Mouse (Mus musculus) stomach, embryonic 15.5 days (tissue): Measurements from ENCODE around the gene Gpx6. TPM values are rescaled to one million over a fixed set of nuclear protein-coding genes. Genes with fewer than 3 reads are reported as not detected.
A peak's percentile ranks its signal among the peaks of the same experiment; 100 is the strongest.

Experiments
- ATAC-seq: fragments of 200-750 bp; cut with Nextera tagmentation; 2 replicates; pipeline ENCODE4 v1.8.0; 2017; ENCODE audit warnings: low read depth, moderate number of reproducible peaks, moderate TSS enrichment; ENCODE audit not compliant: insufficient read depth, low FRiP score
- H3K27ac ChIP-seq: fragments of 300-500 bp; sonication (generic); 2 replicates; pipeline ENCODE4 v1.5.1; 2015; ENCODE audit warnings: mild to moderate bottlenecking, inconsistent platforms
- H3K27me3 ChIP-seq: fragments of 300-500 bp; sonication (generic); replicated peaks from 2 replicates; pipeline ENCODE4 v1.6.1; 2015; ENCODE audit warnings: inconsistent platforms
- H3K36me3 ChIP-seq: fragments of 300-500 bp; sonication (generic); 2 replicates; pipeline ENCODE4 v1.6.1; 2015; ENCODE audit warnings: inconsistent platforms
- H3K4me1 ChIP-seq: fragments of 300-500 bp; sonication (generic); 2 replicates; pipeline ENCODE4 v1.6.1; 2015; ENCODE audit warnings: inconsistent platforms
- H3K4me2 ChIP-seq: fragments of 300-500 bp; sonication (generic); 2 replicates; pipeline ENCODE4 v1.6.1; 2015; ENCODE audit warnings: mild to moderate bottlenecking, inconsistent platforms
- H3K4me3 ChIP-seq: fragments of 300-500 bp; sonication (generic); replicated peaks from 2 replicates; pipeline ENCODE4 v1.5.1; 2015; ENCODE audit warnings: inconsistent platforms
- H3K9ac ChIP-seq: fragments of 300-500 bp; sonication (generic); 2 replicates; pipeline ENCODE4 v1.6.1; 2015; ENCODE audit warnings: inconsistent platforms
- H3K9me3 ChIP-seq: fragments of 300-500 bp; sonication (generic); 2 replicates; pipeline ENCODE4 v1.6.1; 2016; ENCODE audit warnings: inconsistent platforms
- WGBS: fragments of 180-500 bp; shearing (Covaris S2); methylation state at CpG from one replicate; pipeline ENCODE4 v1.1.7; 2015; 5-methylcytosine and 5-hydroxymethylcytosine counted together
- polyA plus RNA-seq: library from polyadenylated mRNA; unstranded; fragments of >200 nt; fragmentation: Nextera tagmentation; extraction: Ambion mirVana; gene quantifications from 2 replicates; pipeline ENCODE4 v1.2.1, GENCODE M21; 2015

Gene Gpx6
- polyA plus RNA-seq, 1 experiment from 2014 or later, result not detected

DNA sequence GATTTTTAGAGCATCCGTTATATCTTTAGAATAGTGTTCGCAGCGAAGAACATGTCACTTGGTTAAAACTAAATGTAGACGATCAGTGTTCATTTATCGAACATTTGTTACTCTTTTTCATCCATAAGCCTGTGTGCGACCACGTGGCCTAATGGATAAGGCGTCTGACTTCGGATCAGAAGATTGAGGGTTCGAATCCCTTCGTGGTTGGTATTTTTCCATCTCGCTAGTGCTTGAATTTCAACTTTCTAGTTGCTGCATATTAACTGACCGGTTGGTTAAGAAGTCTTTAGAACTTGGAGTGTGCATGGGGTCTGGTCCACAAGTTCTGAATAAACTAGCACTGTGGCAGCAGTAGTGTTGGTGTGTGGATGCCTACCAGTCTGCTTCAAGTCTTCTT is 32.4 kb upstream of the Gpx6 start:
- H3K27ac ChIP-seq, result no peak overlapping the region
- no peak overlapping the region for H3K9ac ChIP-seq
- H3K4me2 ChIP-seq, result peak overlapping the region; percentile 52
- 0 out of 2 replicates have a peak, but pooled peaks cover 3% of the 10 kb centered on the region for H3K4me1 ChIP-seq
- no peaks in the 10 kb centered on the region for H3K27me3 ChIP-seq
- WGBS, result 2% methylated on average over 13 of the region's 13 CpGs
- ATAC-seq, result peak; percentile 64; the same call in 1 of the 2 replicates
- peak overlapping the region; percentile 49 for H3K4me3 ChIP-seq
- H3K9me3 ChIP-seq, result no peaks in the 10 kb centered on the region
- no peaks in the 10 kb centered on the region for H3K36me3 ChIP-seq

DNA sequence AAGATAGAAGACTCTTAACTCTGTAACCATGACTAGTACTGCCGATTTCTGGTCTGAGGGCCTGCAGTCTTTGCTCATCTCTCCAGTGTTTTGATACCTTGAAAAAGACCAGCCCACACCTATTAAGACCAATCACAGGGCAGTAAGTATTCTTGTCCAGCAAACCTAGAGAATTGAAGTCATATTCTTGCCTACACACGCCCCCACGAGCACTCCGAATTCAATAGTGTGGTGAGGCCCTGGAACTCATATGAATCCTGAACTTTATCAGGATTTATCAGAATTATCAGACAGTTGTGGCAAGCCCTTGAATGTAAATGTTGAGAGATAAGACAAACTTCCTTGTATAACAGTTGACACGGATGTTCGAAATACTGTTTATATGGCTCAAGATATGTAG is 19.3 kb upstream of the Gpx6 start, which contains the start of gene Gpx5:
Gene Gpx5 (minus strand): TSS at position 101 of the 400 bp plus-strand sequence.
- H3K9ac ChIP-seq, result no peak within 1 kb of the TSS
- no peaks in the 10 kb centered on the region for H3K9me3 ChIP-seq
- no peak within 1 kb of the TSS for H3K4me2 ChIP-seq
- no peak within 1 kb of the TSS for H3K4me3 ChIP-seq
- 88% methylated on average over 6 of the region's 6 CpGs for WGBS
- H3K4me1 ChIP-seq, result no peaks in the 10 kb centered on the region
- H3K27ac ChIP-seq, result no peak within 1 kb of the TSS
- no peak for ATAC-seq
- no peaks in the 10 kb centered on the region for H3K36me3 ChIP-seq
- no peaks in the 10 kb centered on the region for H3K27me3 ChIP-seq

DNA sequence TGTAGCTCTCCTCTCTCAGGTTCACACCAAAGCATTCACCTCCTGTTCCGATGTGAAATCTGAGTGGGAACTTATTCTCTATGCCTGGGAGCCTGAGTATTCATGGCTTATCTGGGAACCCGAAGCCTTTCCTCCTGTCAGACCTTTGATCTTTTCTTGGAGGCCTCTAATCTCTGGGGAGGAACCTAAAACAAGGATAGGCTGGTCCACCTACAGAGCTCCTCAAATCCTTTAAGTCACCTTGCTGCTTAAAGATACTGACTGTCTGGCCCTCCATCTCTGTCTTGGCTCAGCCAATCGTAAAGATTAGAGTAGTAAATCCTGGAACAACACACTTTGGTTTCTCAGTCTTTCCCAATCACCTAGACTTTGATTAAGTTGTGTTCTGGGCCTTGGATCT is 13.4 kb upstream of the Gpx6 start:
- Histone ChIP-seq H3K9ac (no peak overlapping the region), H3K27ac (no peak overlapping the region), H3K36me3 (no peaks in the 10 kb centered on the region), H3K4me3 (no peak overlapping the region), H3K4me2 (no peak overlapping the region), H3K9me3 (no peaks in the 10 kb centered on the region), H3K27me3 (no peaks in the 10 kb centered on the region), H3K4me1 (no peaks in the 10 kb centered on the region)
- 41% methylated on average over 3 of the region's 3 CpGs for WGBS
- no peak for ATAC-seq

- 50% methylated on average over 3 of the region's 3 CpGs for WGBS
- no peak overlapping the region for H3K27ac ChIP-seq
- H3K36me3 ChIP-seq, result no peaks in the 10 kb centered on the region
- H3K4me2 ChIP-seq, result no peak overlapping the region
- no peaks in the 10 kb centered on the region for H3K27me3 ChIP-seq
- no peak for ATAC-seq
- no peak overlapping the region for H3K4me3 ChIP-seq
- no peak overlapping the region for H3K9ac ChIP-seq
- no peaks in the 10 kb centered on the region for H3K4me1 ChIP-seq
- no peaks in the 10 kb centered on the region for H3K9me3 ChIP-seq
Observed at GRCm38 (mm10) chr13:21304483-21305066, 7.3 kb upstream of the Gpx6 start.

GRCm38 (mm10) chr13:21309788-21310187 is 2.1 kb upstream of the Gpx6 start:
- WGBS, result 51% methylated on average over 2 of the region's 2 CpGs

GRCm38 (mm10) chr13:21312854-21313253 is 929 bp downstream of the Gpx6 start:
- H3K4me2 ChIP-seq, result no peak overlapping the region
- no peak for ATAC-seq
- H3K27me3 ChIP-seq, result no peaks in the 10 kb centered on the region
- WGBS, result 47% methylated on average over 3 of the region's 5 CpGs
- no peak overlapping the region for H3K4me3 ChIP-seq
- H3K9me3 ChIP-seq, result no peaks in the 10 kb centered on the region
- no peaks in the 10 kb centered on the region for H3K4me1 ChIP-seq
- H3K9ac ChIP-seq, result no peak overlapping the region
- no peak overlapping the region for H3K27ac ChIP-seq
- no peaks in the 10 kb centered on the region for H3K36me3 ChIP-seq

More at GRCm38 (mm10) chr13:21309788-21310187, 2.1 kb upstream of the Gpx6 start:
- no peaks in the 10 kb centered on the region for H3K9me3 ChIP-seq
- H3K27ac ChIP-seq, result no peak overlapping the region
- H3K4me3 ChIP-seq, result no peak overlapping the region
- no peaks in the 10 kb centered on the region for H3K36me3 ChIP-seq
- no peaks in the 10 kb centered on the region for H3K27me3 ChIP-seq
- no peaks in the 10 kb centered on the region for H3K4me1 ChIP-seq
- H3K4me2 ChIP-seq, result no peak overlapping the region
- H3K9ac ChIP-seq, result no peak overlapping the region
- ATAC-seq, result no peak

DNA sequence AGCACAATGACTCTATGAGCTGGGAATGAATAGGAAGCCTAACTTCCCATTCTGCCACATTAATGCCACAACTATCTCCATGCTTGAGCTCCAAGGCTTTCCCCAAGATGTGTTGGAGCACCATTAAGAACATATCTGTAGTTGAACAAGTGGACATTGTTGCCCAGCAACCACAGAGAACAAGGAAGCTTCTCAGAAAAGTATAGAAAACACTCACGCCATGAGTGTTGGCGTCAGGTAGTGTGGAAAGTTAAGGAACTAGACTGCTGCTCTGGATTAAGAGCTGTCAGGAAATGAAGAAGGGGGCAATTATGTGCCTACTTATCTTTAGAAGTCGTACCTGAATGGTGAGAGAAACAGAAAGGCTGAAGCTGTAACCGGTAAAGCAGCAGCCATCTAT is 2.0 kb downstream of the Gpx6 start:
- no peaks in the 10 kb centered on the region for H3K27me3 ChIP-seq
- 74% methylated on average over 4 of the region's 4 CpGs for WGBS
- no peak for ATAC-seq
- no peaks in the 10 kb centered on the region for H3K9me3 ChIP-seq
- no peak overlapping the region for H3K4me3 ChIP-seq
- no peak overlapping the region for H3K9ac ChIP-seq
- H3K4me2 ChIP-seq, result no peak overlapping the region
- no peaks in the 10 kb centered on the region for H3K4me1 ChIP-seq
- no peaks in the 10 kb centered on the region for H3K36me3 ChIP-seq
- no peak overlapping the region for H3K27ac ChIP-seq

- no peak overlapping the region for H3K27ac ChIP-seq
- no peaks in the 10 kb centered on the region for H3K36me3 ChIP-seq
- 61% methylated on average over 3 of the region's 3 CpGs for WGBS
- H3K27me3 ChIP-seq, result no peaks in the 10 kb centered on the region
- H3K4me2 ChIP-seq, result no peak overlapping the region
- H3K9ac ChIP-seq, result no peak overlapping the region
- no peak overlapping the region for H3K4me3 ChIP-seq
- no peaks in the 10 kb centered on the region for H3K9me3 ChIP-seq
- no peak for ATAC-seq
- H3K4me1 ChIP-seq, result no peaks in the 10 kb centered on the region
Observed at GRCm38 (mm10) chr13:21320262-21320661, 8.3 kb downstream of the Gpx6 start.

- WGBS, result 7% methylated on average over 18 of the region's 18 CpGs
- Histone ChIP-seq H3K9ac (no peak overlapping the region), H3K4me3 (peak overlapping the region; percentile 15; the same call in 1 of the 2 replicates), H3K4me1 (no peaks in the 10 kb centered on the region), H3K9me3 (no peaks in the 10 kb centered on the region), H3K36me3 (no peaks in the 10 kb centered on the region), H3K4me2 (peak overlapping the region; percentile 44), H3K27ac (no peak overlapping the region), H3K27me3 (no peaks in the 10 kb centered on the region)
- ATAC-seq, result no peak
Observed at GRCm38 (mm10) chr13:21321890-21322494, 10.1 kb downstream of the Gpx6 start.

GRCm38 (mm10) chr13:21322509-21323375 is 10.8 kb downstream of the Gpx6 start:
- WGBS, result 17% methylated on average over 18 of the region's 18 CpGs
- no peak for ATAC-seq
- Histone ChIP-seq H3K36me3 (no peaks in the 10 kb centered on the region), H3K4me1 (peaks cover 3% of the 10 kb centered on the region; the same call in 1 of the 2 replicates), H3K4me3 (peak overlapping the region; percentile 15), H3K9me3 (no peaks in the 10 kb centered on the region), H3K4me2 (peak overlapping the region; percentile 44), H3K27me3 (no peaks in the 10 kb centered on the region), H3K9ac (no peak overlapping the region), H3K27ac (no peak overlapping the region)

- H3K9ac ChIP-seq, result no peak overlapping the region
- H3K27me3 ChIP-seq, result no peaks in the 10 kb centered on the region
- 67% methylated on average over 6 of the region's 6 CpGs for WGBS
- H3K36me3 ChIP-seq, result no peaks in the 10 kb centered on the region
- no peak for ATAC-seq
- no peak overlapping the region for H3K4me3 ChIP-seq
- H3K4me1 ChIP-seq, result peaks cover 3% of the 10 kb centered on the region; the same call in 1 of the 2 replicates
- H3K4me2 ChIP-seq, result peak overlapping the region; percentile 34; the same call in 1 of the 2 replicates
- H3K9me3 ChIP-seq, result no peaks in the 10 kb centered on the region
- no peak overlapping the region for H3K27ac ChIP-seq
Observed at GRCm38 (mm10) chr13:21323405-21323804, 11.5 kb downstream of the Gpx6 start.

DNA sequence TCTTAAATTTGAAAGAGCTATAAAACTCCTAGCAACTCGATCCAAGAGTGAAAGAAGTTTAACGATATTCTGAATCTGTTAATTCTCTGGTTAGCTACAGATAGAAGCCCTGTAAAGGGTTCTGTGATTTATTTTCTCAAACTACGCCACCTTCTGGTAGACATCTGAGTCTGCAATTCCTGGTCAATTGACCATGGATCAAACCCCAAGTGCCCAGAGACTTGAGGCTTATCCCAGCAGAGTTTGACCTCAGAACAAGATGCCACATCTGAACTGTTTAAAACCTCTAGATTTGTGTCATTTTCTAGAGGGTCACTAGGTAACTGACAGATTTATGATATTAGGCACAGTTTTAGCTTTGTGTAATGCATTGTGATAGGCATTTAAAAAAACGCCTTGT is 14.3 kb downstream of the Gpx6 start:
- H3K4me2 ChIP-seq, result peak overlapping the region; percentile 65
- H3K36me3 ChIP-seq, result no peaks in the 10 kb centered on the region
- H3K9me3 ChIP-seq, result no peaks in the 10 kb centered on the region
- no peak for ATAC-seq
- H3K9ac ChIP-seq, result no peak overlapping the region
- H3K4me3 ChIP-seq, result peak overlapping the region; percentile 40; the same call in 1 of the 2 replicates
- 13% methylated on average over 4 of the region's 4 CpGs for WGBS
- H3K4me1 ChIP-seq, result peaks cover 3% of the 10 kb centered on the region; the same call in 1 of the 2 replicates
- no peak overlapping the region for H3K27ac ChIP-seq
- H3K27me3 ChIP-seq, result no peaks in the 10 kb centered on the region
